Mouse (Mus musculus): ENCODE results near the gene Gm11563. TPM values are rescaled to one million over a fixed set of nuclear protein-coding genes. Genes with fewer than 3 reads are reported as not detected.
A peak's percentile ranks its signal among the peaks of the same experiment; 100 is the strongest.
"Not testable (repeated sequence)": the region's sequence is repeated elsewhere in the genome, so short reads cannot be mapped to it uniquely, and the experiment has no call there.

The Gm11563 gene
- polyA plus RNA-seq, 1 experiment = not detected

- no peak for TF ChIP-seq CTCF (IDR thresholded peaks at IDR 0.05; ENCODE audit: borderline replicate concordance, extremely low read depth, insufficient read depth, insufficient read length)
- TF ChIP-seq POLR2A (IDR thresholded peaks at IDR 0.05; ENCODE audit: borderline replicate concordance, extremely low read depth, insufficient read depth, insufficient read length, poor library complexity, severe bottlenecking) = no peak
- peak; percentile 16 for DNase-seq (ENCODE audit: low read depth)
Observed at GRCm38 (mm10) chr11:99637086-99637485, 21.7 kb downstream of the Gm11563 start.

GRCm38 (mm10) chr11:99634653-99635134 is 24.1 kb downstream of the Gm11563 start, which contains the start of gene Krtap4-2:
Krtap4-2 (minus strand) TSS chr11:99635084.
- no peak for TF ChIP-seq CTCF (IDR thresholded peaks at IDR 0.05; ENCODE audit: borderline replicate concordance, extremely low read depth, insufficient read depth, insufficient read length)
- TF ChIP-seq POLR2A (IDR thresholded peaks at IDR 0.05; ENCODE audit: borderline replicate concordance, extremely low read depth, insufficient read depth, insufficient read length, poor library complexity, severe bottlenecking) = no peak
- DNase-seq (ENCODE audit: low read depth) = no peak

GRCm38 (mm10) chr11:99633293-99633692 is 25.5 kb downstream of the Gm11563 start:
- no peak for DNase-seq (ENCODE audit: low read depth)
- no peak for TF ChIP-seq POLR2A (IDR thresholded peaks at IDR 0.05; ENCODE audit: borderline replicate concordance, extremely low read depth, insufficient read depth, insufficient read length, poor library complexity, severe bottlenecking)
- no peak for TF ChIP-seq CTCF (IDR thresholded peaks at IDR 0.05; ENCODE audit: borderline replicate concordance, extremely low read depth, insufficient read depth, insufficient read length)

GRCm38 (mm10) chr11:99630890-99631289 is 27.9 kb downstream of the Gm11563 start:
- DNase-seq (ENCODE audit: low read depth) = no peak
- TF ChIP-seq POLR2A (IDR thresholded peaks at IDR 0.05; ENCODE audit: borderline replicate concordance, extremely low read depth, insufficient read depth, insufficient read length, poor library complexity, severe bottlenecking) (no peak), CTCF (IDR thresholded peaks at IDR 0.05; ENCODE audit: borderline replicate concordance, extremely low read depth, insufficient read depth, insufficient read length) (no peak)

GRCm38 (mm10) chr11:99628138-99628537 is 30.6 kb downstream of the Gm11563 start, which contains the start of gene Krtap4-1:
Krtap4-1 (minus strand) TSS chr11:99628238.
- DNase-seq (ENCODE audit: low read depth) = no peak
- no peak for TF ChIP-seq POLR2A (IDR thresholded peaks at IDR 0.05; ENCODE audit: borderline replicate concordance, extremely low read depth, insufficient read depth, insufficient read length, poor library complexity, severe bottlenecking)
- TF ChIP-seq CTCF (IDR thresholded peaks at IDR 0.05; ENCODE audit: borderline replicate concordance, extremely low read depth, insufficient read depth, insufficient read length) = no peak

- DNase-seq (ENCODE audit: low read depth) = no peak
- TF ChIP-seq CTCF (IDR thresholded peaks at IDR 0.05; ENCODE audit: borderline replicate concordance, extremely low read depth, insufficient read depth, insufficient read length) (no peak), POLR2A (IDR thresholded peaks at IDR 0.05; ENCODE audit: borderline replicate concordance, extremely low read depth, insufficient read depth, insufficient read length, poor library complexity, severe bottlenecking) (no peak)
Observed at GRCm38 (mm10) chr11:99620335-99620734, 38.4 kb downstream of the Gm11563 start, which contains the start of gene Gm11562. Gm11562 (minus strand) TSS chr11:99620435.

GRCm38 (mm10) chr11:99614796-99615363 is 43.9 kb downstream of the Gm11563 start, which contains the start of gene Krtap2-4:
Krtap2-4 (minus strand) TSS chr11:99614846.
- no peak for DNase-seq (ENCODE audit: low read depth)
- TF ChIP-seq POLR2A (IDR thresholded peaks at IDR 0.05; ENCODE audit: borderline replicate concordance, extremely low read depth, insufficient read depth, insufficient read length, poor library complexity, severe bottlenecking) (no peak), CTCF (IDR thresholded peaks at IDR 0.05; ENCODE audit: borderline replicate concordance, extremely low read depth, insufficient read depth, insufficient read length) (no peak)

GRCm38 (mm10) chr11:99610089-99610488 is 48.7 kb downstream of the Gm11563 start, which contains the start of gene Gm11937:
Gm11937 (minus strand) TSS chr11:99610189.
- DNase-seq (ENCODE audit: low read depth) = not testable (repeated sequence)

- TF ChIP-seq CTCF (IDR thresholded peaks at IDR 0.05; ENCODE audit: borderline replicate concordance, extremely low read depth, insufficient read depth, insufficient read length) (no peak), POLR2A (IDR thresholded peaks at IDR 0.05; ENCODE audit: borderline replicate concordance, extremely low read depth, insufficient read depth, insufficient read length, poor library complexity, severe bottlenecking) (no peak)
- DNase-seq (ENCODE audit: low read depth) = peak; percentile 12
Observed at GRCm38 (mm10) chr11:99609126-99609525, 49.6 kb downstream of the Gm11563 start.

Other genes with a start within 250 kb of the Gm11563 start
- gene Krt12, start 236.7 kb downstream of the Gm11563 start, polyA plus RNA-seq (2012; rRNA removed) = 0.04 and 0.05 TPM in 2 replicates
- gene Krt20, start 220.8 kb downstream of the Gm11563 start, polyA plus RNA-seq (2012; rRNA removed) = 0.14 TPM in 1 of 2 replicates, not detected in the other
- gene Krt23, start 165.8 kb downstream of the Gm11563 start, polyA plus RNA-seq (2012; rRNA removed) = 0.08 TPM in 1 of 2 replicates, not detected in the other
- not detected in 2 replicates for gene Krt39, start 137.6 kb downstream of the Gm11563 start, polyA plus RNA-seq (2012; rRNA removed)
- gene Krt40, start 115.8 kb downstream of the Gm11563 start, polyA plus RNA-seq (2012; rRNA removed) = not detected in 2 replicates
- not detected in 2 replicates for gene Krtap3-3, start 108.1 kb downstream of the Gm11563 start, polyA plus RNA-seq (2012; rRNA removed)
- gene Krtap3-2, start 102.1 kb downstream of the Gm11563 start, polyA plus RNA-seq (2012; rRNA removed) = not detected in 2 replicates
- gene Gm11939, start 99.5 kb downstream of the Gm11563 start, polyA plus RNA-seq (2012; rRNA removed) = not detected in 2 replicates
- not detected in 2 replicates for gene Krtap3-1, start 92.3 kb downstream of the Gm11563 start, polyA plus RNA-seq (2012; rRNA removed)
- gene Krtap1-5, start 77.9 kb downstream of the Gm11563 start, polyA plus RNA-seq (2012; rRNA removed) = not detected in 2 replicates
- gene Krtap1-4, start 75.3 kb downstream of the Gm11563 start, polyA plus RNA-seq (2012; rRNA removed) = not detected in 2 replicates
- not detected in 2 replicates for gene Krtap1-3, start 67.6 kb downstream of the Gm11563 start, polyA plus RNA-seq (2012; rRNA removed)
- not detected in 2 replicates for gene Krtap9-3, start 60.9 kb downstream of the Gm11563 start, polyA plus RNA-seq (2012; rRNA removed)
- gene Gm11938, start 55.7 kb downstream of the Gm11563 start, polyA plus RNA-seq (2012; rRNA removed) = not detected in 2 replicates
- not detected in 2 replicates for gene Gm11937, start 48.8 kb downstream of the Gm11563 start, polyA plus RNA-seq (2012; rRNA removed)
- not detected in 2 replicates for gene Krtap2-4, start 44.1 kb downstream of the Gm11563 start, polyA plus RNA-seq (2012; rRNA removed)
- gene Gm11562, start 38.5 kb downstream of the Gm11563 start, polyA plus RNA-seq (2012; rRNA removed) = not detected in 2 replicates
- not detected in 2 replicates for gene Krtap4-1, start 30.7 kb downstream of the Gm11563 start, polyA plus RNA-seq (2012; rRNA removed)
- not detected in 2 replicates for gene Krtap4-2, start 23.9 kb downstream of the Gm11563 start, polyA plus RNA-seq (2012; rRNA removed)
- gene Krtap4-7, start 14.9 kb downstream of the Gm11563 start, polyA plus RNA-seq (2012; rRNA removed) = not detected in 2 replicates
- gene Gm11555, start 8.7 kb downstream of the Gm11563 start, polyA plus RNA-seq (2012; rRNA removed) = not detected in 2 replicates
- not detected in 2 replicates for gene Krtap4-6, start 7.0 kb upstream of the Gm11563 start, polyA plus RNA-seq (2012; rRNA removed)
- gene Gm14190, start 31.8 kb upstream of the Gm11563 start, polyA plus RNA-seq (2012; rRNA removed) = not detected in 2 replicates
- not detected in 2 replicates for gene Gm14180, start 75.3 kb upstream of the Gm11563 start, polyA plus RNA-seq (2012; rRNA removed)
- not detected in 2 replicates for gene Gm11595, start 114.0 kb upstream of the Gm11563 start, polyA plus RNA-seq (2012; rRNA removed)
- gene Krtap4-8, start 121.7 kb upstream of the Gm11563 start, polyA plus RNA-seq (2012; rRNA removed) = not detected in 2 replicates
- gene Krtap4-9, start 126.2 kb upstream of the Gm11563 start, polyA plus RNA-seq (2012; rRNA removed) = not detected in 2 replicates
- not detected in 2 replicates for gene Gm11596, start 134.5 kb upstream of the Gm11563 start, polyA plus RNA-seq (2012; rRNA removed)
- not detected in 2 replicates for gene Gm11569, start 140.0 kb upstream of the Gm11563 start, polyA plus RNA-seq (2012; rRNA removed)
- gene Gm11554, start 145.5 kb upstream of the Gm11563 start, polyA plus RNA-seq (2012; rRNA removed) = not detected in 2 replicates
- gene Krtap4-13, start 150.9 kb upstream of the Gm11563 start, polyA plus RNA-seq (2012; rRNA removed) = not detected in 2 replicates
- gene Gm11564, start 156.7 kb upstream of the Gm11563 start, polyA plus RNA-seq (2012; rRNA removed) = not detected in 2 replicates
- gene 2300003K06Rik, start 179.1 kb upstream of the Gm11563 start, polyA plus RNA-seq (2012; rRNA removed) = not detected in 2 replicates
- not detected in 2 replicates for gene Krtap4-16, start 192.6 kb upstream of the Gm11563 start, polyA plus RNA-seq (2012; rRNA removed)
- gene Gm11568, start 199.0 kb upstream of the Gm11563 start, polyA plus RNA-seq (2012; rRNA removed) = not detected in 2 replicates
- gene Gm11559, start 205.5 kb upstream of the Gm11563 start, polyA plus RNA-seq (2012; rRNA removed) = not detected in 2 replicates
- gene Krtap9-1, start 214.4 kb upstream of the Gm11563 start, polyA plus RNA-seq (2012; rRNA removed) = not detected in 2 replicates
- not detected in 2 replicates for gene Gm11567, start 220.2 kb upstream of the Gm11563 start, polyA plus RNA-seq (2012; rRNA removed)
- gene Krtap31-1, start 249.0 kb upstream of the Gm11563 start, polyA plus RNA-seq (2012; rRNA removed) = not detected in 2 replicates

All from brain, embryonic 14.5 days (tissue).